Mouse (Mus musculus): ENCODE data around the gene Gm47995.
A peak's percentile ranks its signal among the peaks of the same experiment; 100 is the strongest.
"Not testable (repeated sequence)": the region's sequence is repeated elsewhere in the genome, so short reads cannot be mapped to it uniquely, and the experiment has no call there.

Gene Gm47995

GRCm38 (mm10) chr1:151198120-151198519, at the start of gene Gm47995:
Gene Gm47995, plus strand, starts transcription at chr1:151198448.
- not testable (repeated sequence) for DNase-seq

- DNase-seq, result no peak
Observed at GRCm38 (mm10) chr1:151150211-151150610, 48.0 kb upstream of the Gm47995 start.

GRCm38 (mm10) chr1:151151089-151151488, 47.2 kb upstream of the Gm47995 start:
- no peak for DNase-seq

- DNase-seq, result no peak
Observed at GRCm38 (mm10) chr1:151153056-151153652, 45.1 kb upstream of the Gm47995 start.

- DNase-seq, result not testable (repeated sequence)
Observed at GRCm38 (mm10) chr1:151154131-151154530, 44.1 kb upstream of the Gm47995 start.

GRCm38 (mm10) chr1:151156129-151156528, 42.1 kb upstream of the Gm47995 start:
- no peak for DNase-seq

- no peak for DNase-seq
Observed at GRCm38 (mm10) chr1:151156777-151157632, 41.2 kb upstream of the Gm47995 start.

- peak; percentile 93 for DNase-seq
Observed at GRCm38 (mm10) chr1:151157963-151158856, 40.0 kb upstream of the Gm47995 start.

- no peak for DNase-seq
Observed at GRCm38 (mm10) chr1:151158857-151159510, 39.3 kb upstream of the Gm47995 start.

- peak; percentile 68 for DNase-seq
Observed at GRCm38 (mm10) chr1:151166031-151166430, 32.2 kb upstream of the Gm47995 start.

- peak; percentile 14 for DNase-seq
Observed at GRCm38 (mm10) chr1:151167297-151168047, 30.8 kb upstream of the Gm47995 start.

- DNase-seq, result no peak
Observed at GRCm38 (mm10) chr1:151168637-151169036, 29.6 kb upstream of the Gm47995 start.

GRCm38 (mm10) chr1:151171572-151172461, 26.4 kb upstream of the Gm47995 start:
- DNase-seq, result no peak

GRCm38 (mm10) chr1:151177030-151177936, 21.0 kb upstream of the Gm47995 start:
- DNase-seq, result peak; percentile 24

GRCm38 (mm10) chr1:151177937-151178271, 20.3 kb upstream of the Gm47995 start:
- DNase-seq, result no peak

- DNase-seq, result no peak
Observed at GRCm38 (mm10) chr1:151178505-151179083, 19.7 kb upstream of the Gm47995 start.

GRCm38 (mm10) chr1:151180167-151180566, 18.1 kb upstream of the Gm47995 start:
- DNase-seq, result no peak

- DNase-seq, result not testable (repeated sequence)
Observed at GRCm38 (mm10) chr1:151182266-151182665, 16.0 kb upstream of the Gm47995 start, which contains the start of gene Gm47985. Gene Gm47985, plus strand, starts transcription at chr1:151182537.

- not testable (repeated sequence) for DNase-seq
Observed at GRCm38 (mm10) chr1:151186186-151186585, 12.1 kb upstream of the Gm47995 start.

All from retina, postnatal 1 day (tissue).